ENCODE assay signal across 9 mouse cellular contexts in genomic region chr5:125709160-125709559, GRCm38 (mm10).
A peak's percentile ranks its signal among the peaks of the same experiment; 100 is the strongest.
DNase-seq lines count a peak whose midpoint lies in the region; ATAC-seq and TF ChIP-seq lines count a peak whose summit lies in the region.
"Had no signal": no experiment of that assay in that cellular context is flagged by ENCODE, and none has a peak within 500 bp of the region (broad histone marks: within the 10 kb centered on the region; RNA-seq: fewer than 3 reads in every experiment).

No protein-coding gene starts in this region.

- WGBS in hindbrain, embryonic 11.5 days = 6% methylated on average over 3 of the region's 3 CpGs
- WGBS in hindbrain, embryonic 16.5 days = 8% methylated on average over 3 of the region's 3 CpGs
- 3% methylated on average over 3 of the region's 3 CpGs for WGBS in bone marrow, adult 2 months
- WGBS in midbrain, postnatal 0 days = 9% methylated on average over 3 of the region's 3 CpGs

- H3K36me3 ChIP-seq in hindbrain, embryonic 11.5 days (ENCODE audit: control insufficient read depth, insufficient read depth, low read length) = no peaks in the 10 kb centered on the region
- H3K36me3 ChIP-seq in hindbrain, embryonic 16.5 days (ENCODE audit: control insufficient read depth, insufficient read depth, low read length) = no peaks in the 10 kb centered on the region
- no peaks in the 10 kb centered on the region for H3K36me3 ChIP-seq in ES-Bruce4 (ENCODE audit: control insufficient read depth, insufficient read depth, low read length, poor library complexity, severe bottlenecking)
- no peaks in the 10 kb centered on the region for H3K36me3 ChIP-seq in midbrain, postnatal 0 days (ENCODE audit: insufficient read depth, low read length)
- H3K36me3 ChIP-seq: liver, embryonic 15.5 days had no signal

- H3K9me3 ChIP-seq in hindbrain, embryonic 11.5 days (ENCODE audit: control insufficient read depth, low read length) = no peaks in the 10 kb centered on the region
- no peaks in the 10 kb centered on the region for H3K9me3 ChIP-seq in hindbrain, embryonic 16.5 days (ENCODE audit: control insufficient read depth, low read length)
- 0 out of 2 replicates have a peak, but pooled peaks cover under 1% of the 10 kb centered on the region for H3K9me3 ChIP-seq in ES-Bruce4 (replicated peaks; ENCODE audit: control insufficient read depth, insufficient read depth, low read length, poor library complexity, severe bottlenecking)
- no peaks in the 10 kb centered on the region for H3K9me3 ChIP-seq in midbrain, postnatal 0 days (ENCODE audit: low read length)

- H3K27ac ChIP-seq in hindbrain, embryonic 11.5 days (ENCODE audit: low read depth, low read length) = no peak overlapping the region
- H3K27ac ChIP-seq in hindbrain, embryonic 16.5 days (ENCODE audit: low read depth, low read length) = no peak overlapping the region
- H3K27ac ChIP-seq in ES-Bruce4 (ENCODE audit: insufficient read depth, low read length) = no peak overlapping the region
- no peak overlapping the region for H3K27ac ChIP-seq in bone marrow, adult 2 months (ENCODE audit: control insufficient read depth, insufficient read depth, low read depth, low read length, poor library complexity)
- H3K27ac ChIP-seq in midbrain, postnatal 0 days (ENCODE audit: low read depth, low read length) = no peak overlapping the region
- H3K27ac ChIP-seq: liver, embryonic 15.5 days had no signal

- peak; percentile 55 for TF ChIP-seq CTCF in ES-Bruce4 (IDR thresholded peaks at IDR 0.05; ENCODE audit: low read depth, low read length)
- TF ChIP-seq CTCF in bone marrow, adult 2 months (IDR thresholded peaks at IDR 0.05; ENCODE audit: control insufficient read depth, insufficient read depth, low read length) = 0 out of 2 replicates have a peak, but pooled peaks have one; percentile 7
- TF ChIP-seq CTCF in midbrain, postnatal 0 days (IDR thresholded peaks at IDR 0.05) = peak; percentile 76

- no peak overlapping the region for H3K4me2 ChIP-seq in hindbrain, embryonic 11.5 days (replicated peaks; ENCODE audit: low read depth, low read length)
- no peak overlapping the region for H3K4me2 ChIP-seq in hindbrain, embryonic 16.5 days (ENCODE audit: low read length)
- no peak overlapping the region for H3K4me2 ChIP-seq in midbrain, postnatal 0 days (ENCODE audit: low read depth, low read length, poor library complexity, severe bottlenecking)
- H3K4me2 ChIP-seq: liver, embryonic 15.5 days had no signal

- no peak for TF ChIP-seq EP300 in ES-Bruce4 (IDR thresholded peaks at IDR 0.05; ENCODE audit: insufficient read depth, low read depth, low read length)

- H3K9ac ChIP-seq in hindbrain, embryonic 11.5 days (ENCODE audit: low read depth, low read length) = no peak overlapping the region
- H3K9ac ChIP-seq in hindbrain, embryonic 16.5 days (ENCODE audit: low read depth, low read length) = no peak overlapping the region
- H3K9ac ChIP-seq in ES-Bruce4 (ENCODE audit: low read depth, poor library complexity, severe bottlenecking) = no peak overlapping the region
- H3K9ac ChIP-seq in midbrain, postnatal 0 days (replicated peaks; ENCODE audit: low read length, poor library complexity, severe bottlenecking) = no peak overlapping the region
- H3K9ac ChIP-seq: liver, embryonic 15.5 days had no signal

- TF ChIP-seq POLR2A in ES-Bruce4 (IDR thresholded peaks at IDR 0.05; ENCODE audit: insufficient read depth, low read length) = no peak
- no peak for TF ChIP-seq POLR2A in bone marrow, adult 2 months (IDR thresholded peaks at IDR 0.05; ENCODE audit: borderline replicate concordance, control insufficient read depth, low read depth, low read length)

- peak; percentile 75 for DNase-seq in hindbrain, embryonic 11.5 days (ENCODE audit: low spot score)
- DNase-seq in forelimb bud, embryonic 11.5 days (ENCODE audit: low read depth, low spot score) = peak; percentile 61
- DNase-seq in layer of hippocampus, adult 8-10 months (ENCODE audit: low spot score in 2 of 2) = peak; percentile 72 to 83
- DNase-seq in midbrain, postnatal 0 days (ENCODE audit: low spot score) = peak; percentile 81

- H3K27me3 ChIP-seq in hindbrain, embryonic 11.5 days (ENCODE audit: control insufficient read depth, insufficient read depth, low read length) = no peaks in the 10 kb centered on the region
- H3K27me3 ChIP-seq in hindbrain, embryonic 16.5 days (replicated peaks; ENCODE audit: control insufficient read depth, insufficient read depth, low read length) = no peaks in the 10 kb centered on the region
- no peaks in the 10 kb centered on the region for H3K27me3 ChIP-seq in ES-Bruce4 (ENCODE audit: control insufficient read depth, insufficient read depth, low read length, poor library complexity, severe bottlenecking)
- no peaks in the 10 kb centered on the region for H3K27me3 ChIP-seq in midbrain, postnatal 0 days (ENCODE audit: insufficient read depth, low read length)
- H3K27me3 ChIP-seq: liver, embryonic 15.5 days had no signal

- no peak for ATAC-seq in hindbrain, embryonic 11.5 days (ENCODE audit: low FRiP score)
- no peak for ATAC-seq in hindbrain, embryonic 16.5 days
- ATAC-seq in midbrain, postnatal 0 days (ENCODE audit: low FRiP score) = no peak
- no peak for ATAC-seq in monocyte, adult 5-6 weeks (replicated peaks; ENCODE audit: insufficient number of reproducible peaks, low FRiP score, low TSS enrichment, poor library complexity, severe bottlenecking)

- no peaks in the 10 kb centered on the region for H3K4me1 ChIP-seq in hindbrain, embryonic 11.5 days (replicated peaks; ENCODE audit: control insufficient read depth, insufficient read depth, low read length)
- no peaks in the 10 kb centered on the region; the same call in 1 of the 2 replicates for H3K4me1 ChIP-seq in hindbrain, embryonic 16.5 days (ENCODE audit: control insufficient read depth, insufficient read depth, low read depth, low read length)
- no peaks in the 10 kb centered on the region for H3K4me1 ChIP-seq in ES-Bruce4 (ENCODE audit: control insufficient read depth, insufficient read depth, low read length)
- H3K4me1 ChIP-seq in bone marrow, adult 2 months (ENCODE audit: control insufficient read depth, insufficient read depth, low read length) = no peaks in the 10 kb centered on the region; the same call in 1 of the 2 replicates
- peaks cover 9% of the 10 kb centered on the region; the same call in 1 of the 2 replicates for H3K4me1 ChIP-seq in midbrain, postnatal 0 days (ENCODE audit: insufficient read depth, low read length)
- H3K4me1 ChIP-seq: liver, embryonic 15.5 days had no signal

- H3K4me3 ChIP-seq in hindbrain, embryonic 11.5 days (ENCODE audit: low read depth, low read length) = no peak overlapping the region
- no peak overlapping the region for H3K4me3 ChIP-seq in hindbrain, embryonic 16.5 days (ENCODE audit: low read length)
- H3K4me3 ChIP-seq in ES-Bruce4 (ENCODE audit: low read depth, low read length) = no peak overlapping the region
- H3K4me3 ChIP-seq in bone marrow, adult 2 months (replicated peaks; ENCODE audit: control insufficient read depth, low read depth, low read length) = no peak overlapping the region
- H3K4me3 ChIP-seq in midbrain, postnatal 0 days (ENCODE audit: low read depth, low read length) = no peak overlapping the region
- H3K4me3 ChIP-seq: liver, embryonic 15.5 days had no signal

Comparison
In these comparisons a context has a peak if more than half of its experiments do, and no peak if none do; other contexts are left out.
1. CTCF ChIP-seq: peak in every context shown above with its lines; median percentile 76 in midbrain, postnatal 0 days; 55 in ES-Bruce4; 7 in bone marrow, adult 2 months.